Mouse (Mus musculus) MEL-GATA-1-ER (cell line): ENCODE data around the gene Gm364.

Source experiments
- DNase-seq: peaks from one replicate; pipeline ENCODE4 v3.0.0-alpha.2; 2012; ENCODE audit warnings: low read depth; ENCODE audit errors: extremely low read depth

Gm364 gene

GRCm38 (mm10) chrX:57408769-57409168 lies at the start of gene Gm364:
Gene Gm364, plus strand, starts transcription at chrX:57409154.
- no peak for DNase-seq

- no peak for DNase-seq
These were observed 49.6 kb upstream of the Gm364 start for GRCm38 (mm10) chrX:57359316-57359715.

GRCm38 (mm10) chrX:57364891-57365569 lies 43.9 kb upstream of the Gm364 start:
- DNase-seq, result no peak

DNA sequence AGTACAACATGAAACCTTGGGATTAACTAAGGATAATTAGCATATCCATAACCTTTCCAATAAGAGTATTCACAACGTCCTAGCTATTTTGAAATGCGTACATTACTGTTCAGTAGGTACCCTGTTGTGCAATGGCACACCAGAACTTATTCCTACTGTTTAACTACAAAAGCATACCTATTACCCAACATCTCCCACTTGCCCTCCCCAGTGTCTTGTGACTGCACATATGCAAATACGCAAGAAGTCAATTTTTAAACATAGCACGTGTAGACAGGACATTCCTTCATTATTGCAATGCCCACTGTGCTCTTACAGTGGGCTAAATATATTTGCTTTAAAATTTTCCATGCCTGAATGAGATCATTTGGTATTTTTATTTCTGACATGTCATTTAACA lies 36.0 kb upstream of the Gm364 start:
- DNase-seq, result no peak

GRCm38 (mm10) chrX:57373543-57373942 lies 35.4 kb upstream of the Gm364 start:
- no peak for DNase-seq

- DNase-seq, result no peak
These were observed 34.9 kb upstream of the Gm364 start for GRCm38 (mm10) chrX:57374029-57374428.

DNA sequence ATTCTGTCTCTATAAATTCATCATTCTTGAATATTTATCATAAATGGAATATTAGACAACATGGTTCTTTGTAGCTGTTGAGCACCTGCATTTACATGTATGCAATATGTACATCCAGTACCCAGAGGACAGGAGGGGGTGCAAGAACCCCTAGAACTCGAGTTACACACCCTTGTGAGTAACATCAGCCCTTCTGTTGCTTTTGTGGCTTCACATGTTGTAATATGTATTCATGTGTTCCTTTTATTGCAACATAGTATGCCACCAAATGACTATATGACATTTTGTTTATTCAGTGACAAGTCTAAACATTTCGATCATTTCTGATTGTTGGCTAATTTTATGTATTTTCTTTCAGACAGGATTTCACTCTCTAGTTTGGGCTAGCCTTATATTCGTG lies 31.9 kb upstream of the Gm364 start:
- DNase-seq, result no peak

DNA sequence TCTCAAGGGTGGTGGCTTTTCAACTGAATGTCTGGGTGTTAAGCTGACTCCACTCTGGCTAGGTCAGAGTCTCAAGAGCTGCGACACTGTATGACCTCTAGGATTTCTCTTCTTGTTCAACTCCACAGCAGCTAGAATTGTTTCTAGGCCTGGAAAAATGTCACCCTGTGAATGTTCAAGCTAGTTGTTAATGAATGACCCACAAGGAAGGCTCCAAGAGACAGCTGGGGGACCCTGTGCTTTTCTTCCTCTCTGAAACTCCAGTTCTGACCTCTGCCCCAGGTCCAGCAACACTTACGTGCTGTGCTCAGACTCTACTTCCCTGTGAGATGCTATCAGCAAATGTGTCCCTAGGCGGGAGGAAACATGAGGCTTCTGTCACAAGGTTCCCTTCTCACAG lies 30.4 kb upstream of the Gm364 start:
- DNase-seq, result no peak

DNA sequence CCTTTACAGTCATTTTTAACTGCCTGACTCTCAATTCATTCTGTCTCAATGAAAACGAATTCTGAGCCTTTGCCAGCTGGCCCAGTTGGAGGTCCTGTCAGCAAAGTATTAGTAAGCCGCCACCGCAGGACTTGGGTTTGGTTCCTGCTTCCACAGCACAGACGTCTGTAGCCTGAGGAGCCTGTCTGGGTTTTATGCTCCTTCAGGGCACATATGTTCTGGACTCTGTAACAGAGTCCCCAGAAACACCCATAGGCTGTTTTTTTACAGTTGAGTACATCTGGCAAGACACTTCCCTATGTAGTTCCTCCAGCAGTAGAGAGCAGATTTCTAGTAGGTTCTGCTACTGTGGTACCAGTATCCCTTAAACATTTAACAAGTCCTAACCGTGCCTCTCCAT lies 28.0 kb upstream of the Gm364 start:
- DNase-seq, result no peak

DNA sequence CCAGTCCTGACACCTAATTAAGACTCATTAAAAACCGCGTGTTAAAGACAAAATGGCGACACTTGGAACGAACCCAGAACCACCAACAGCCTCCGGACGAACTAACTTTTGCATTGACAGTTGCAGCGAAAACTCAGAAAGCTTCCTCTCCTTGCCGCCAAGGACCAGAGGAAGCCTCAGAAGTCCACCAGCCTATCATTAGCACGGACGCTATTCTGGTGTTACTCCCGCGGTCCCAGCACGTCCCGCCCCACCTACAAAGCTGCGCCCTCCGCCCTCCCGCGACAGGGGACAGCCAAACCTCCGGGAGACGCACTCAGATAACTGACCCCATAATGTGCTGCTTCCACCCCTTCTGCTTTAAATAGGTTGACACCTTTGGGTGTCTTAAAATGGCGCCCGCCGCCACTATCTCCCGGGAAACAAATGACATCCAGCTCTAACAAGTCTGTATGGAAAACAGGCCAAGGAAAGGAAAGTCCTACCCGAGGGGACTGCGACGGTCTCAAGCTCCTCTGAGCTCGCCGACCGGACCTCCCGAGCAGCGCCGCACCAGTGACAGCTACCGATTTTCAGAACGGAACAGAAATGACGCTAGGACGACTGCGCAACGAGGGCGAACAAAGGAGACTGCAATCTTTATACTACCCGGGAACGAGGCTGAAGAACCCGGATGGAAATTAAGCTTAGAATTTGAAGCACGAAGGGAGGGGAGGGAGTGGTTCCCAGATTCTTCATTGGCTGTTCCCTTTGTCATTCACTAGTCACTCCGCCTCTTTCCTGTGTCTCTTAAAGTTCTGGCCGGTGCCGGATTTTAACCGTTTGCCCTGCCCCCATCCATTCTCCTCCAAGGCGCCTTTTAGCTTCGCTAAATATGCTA lies 16.3 kb upstream of the Gm364 start, which contains the start of gene Rbmx:
Rbmx (minus strand) TSS at position 670 of the 880 bp plus-strand sequence.
- DNase-seq, result peak; percentile 85

GRCm38 (mm10) chrX:57393412-57393811 lies 15.5 kb upstream of the Gm364 start:
- DNase-seq, result no peak

DNA sequence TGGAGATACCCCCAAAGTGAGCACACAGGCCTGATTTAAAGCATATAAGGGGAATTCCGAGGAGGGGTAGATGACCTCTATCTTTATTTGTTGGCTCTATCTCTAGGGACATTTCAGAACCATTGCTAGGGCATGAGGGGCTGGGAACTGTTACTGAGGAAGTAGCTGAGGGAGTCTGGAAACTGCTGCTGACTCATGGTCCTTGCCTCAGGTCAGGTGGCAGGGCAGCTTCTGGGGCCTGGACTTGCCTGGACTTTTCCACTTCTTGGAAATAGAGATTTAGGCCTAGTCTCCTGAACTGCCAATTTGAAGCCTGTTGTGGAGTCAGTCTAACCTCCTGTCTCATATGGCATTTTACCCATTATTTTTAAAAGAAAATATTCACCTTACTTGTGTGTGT lies 7.6 kb upstream of the Gm364 start:
- no peak for DNase-seq

DNA sequence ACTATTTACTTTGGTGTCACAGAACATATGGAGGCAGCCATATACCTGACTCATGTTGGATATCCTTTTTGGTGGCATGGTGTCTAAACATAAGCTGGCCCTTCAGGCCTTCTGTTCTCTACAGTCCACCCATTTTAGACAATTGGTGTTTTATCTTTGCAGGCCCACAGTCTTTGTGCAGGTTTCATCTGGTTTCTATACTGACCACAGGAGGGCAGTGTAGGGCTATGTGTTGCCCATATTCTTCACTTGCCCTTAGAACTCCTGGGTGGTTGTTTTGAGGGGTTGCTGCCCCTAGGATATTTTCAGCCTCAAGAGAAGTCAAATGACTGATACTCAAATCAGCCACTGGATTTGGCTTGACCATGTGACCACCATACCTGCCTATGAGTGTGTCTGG lies 5.3 kb upstream of the Gm364 start:
- DNase-seq, result no peak

GRCm38 (mm10) chrX:57431610-57432009 lies 22.7 kb downstream of the Gm364 start:
- peak; percentile 7 for DNase-seq

- no peak for DNase-seq
These were observed 24.9 kb downstream of the Gm364 start for GRCm38 (mm10) chrX:57433897-57434296.

- no peak for DNase-seq
These were observed 94.7 kb downstream of the Gm364 start, which contains the start of gene Gpr101 for GRCm38 (mm10) chrX:57503634-57504033. Gene Gpr101, minus strand, starts transcription at chrX:57503757.

GRCm38 (mm10) chrX:57506247-57506646 lies 97.3 kb downstream of the Gm364 start:
- peak; percentile 83 for DNase-seq

- DNase-seq, result no peak
These were observed 112.5 kb downstream of the Gm364 start for GRCm38 (mm10) chrX:57521117-57522095.
